Mouse (Mus musculus) heart, embryonic 11.5 days (tissue): ENCODE data around the gene Tex9. TPM values are rescaled to one million over a fixed set of nuclear protein-coding genes. Genes with fewer than 3 reads are reported as not detected.

Source experiments
- ATAC-seq: fragments of 200-750 bp; cut with Nextera tagmentation; replicated peaks from 2 replicates; pipeline ENCODE4 v1.8.0; 2017; ENCODE audit warnings: moderate library complexity; ENCODE audit not compliant: insufficient number of reproducible peaks, low FRiP score, low TSS enrichment
- H3K27ac ChIP-seq: fragments of 300-500 bp; sonication (generic); 2 replicates; pipeline ENCODE4 v1.5.1; 2014; ENCODE audit warnings: mild to moderate bottlenecking, low read depth, low read length
- H3K27me3 ChIP-seq: fragments of 300-500 bp; sonication (generic); 2 replicates; pipeline ENCODE4 v1.6.1; 2014; ENCODE audit warnings: mild to moderate bottlenecking, low read length, mixed read lengths; ENCODE audit not compliant: control insufficient read depth, insufficient read depth
- H3K36me3 ChIP-seq: fragments of 300-500 bp; sonication (generic); 2 replicates; pipeline ENCODE4 v1.6.1; 2014; ENCODE audit warnings: mild to moderate bottlenecking, low read length, moderate library complexity, mixed read lengths; ENCODE audit not compliant: control insufficient read depth, insufficient read depth
- H3K4me1 ChIP-seq: fragments of 300-500 bp; sonication (generic); 2 replicates; pipeline ENCODE4 v1.6.1; 2014; ENCODE audit warnings: low read length; ENCODE audit not compliant: control insufficient read depth, insufficient read depth
- H3K4me2 ChIP-seq: fragments of 300-500 bp; sonication (generic); 2 replicates; pipeline ENCODE4 v1.6.1; 2014; ENCODE audit warnings: mild to moderate bottlenecking, moderate library complexity
- H3K4me3 ChIP-seq: fragments of 300-500 bp; sonication (generic); 2 replicates; pipeline ENCODE4 v1.5.1; 2014; ENCODE audit warnings: low read depth, low read length
- H3K9ac ChIP-seq: fragments of 300-500 bp; sonication (generic); 2 replicates; pipeline ENCODE4 v1.6.1; 2014; ENCODE audit warnings: mild to moderate bottlenecking, low read depth, low read length, moderate library complexity
- H3K9me3 ChIP-seq: fragments of 300-500 bp; sonication (generic); replicated peaks from 2 replicates; pipeline ENCODE4 v1.6.1; 2016; ENCODE audit warnings: low read length; ENCODE audit not compliant: control insufficient read depth
- WGBS: fragments of 180-500 bp; shearing (Covaris S2); extraction: QIAGEN DNeasy Blood & Tissue Kit; methylation state at CpG from one replicate; pipeline ENCODE4 v1.1.7; 2014; ENCODE audit not compliant: insufficient replicate concordance; 5-methylcytosine and 5-hydroxymethylcytosine counted together
- polyA plus RNA-seq: library from polyadenylated mRNA; unstranded; fragments of >200 nt; fragmentation: Nextera tagmentation; extraction: Ambion mirVana; gene quantifications from 2 replicates; pipeline ENCODE4 v1.2.1, GENCODE M21; 2014

Gene Tex9
- polyA plus RNA-seq, 1 experiment from 2014 or later = 19.4 TPM

DNA sequence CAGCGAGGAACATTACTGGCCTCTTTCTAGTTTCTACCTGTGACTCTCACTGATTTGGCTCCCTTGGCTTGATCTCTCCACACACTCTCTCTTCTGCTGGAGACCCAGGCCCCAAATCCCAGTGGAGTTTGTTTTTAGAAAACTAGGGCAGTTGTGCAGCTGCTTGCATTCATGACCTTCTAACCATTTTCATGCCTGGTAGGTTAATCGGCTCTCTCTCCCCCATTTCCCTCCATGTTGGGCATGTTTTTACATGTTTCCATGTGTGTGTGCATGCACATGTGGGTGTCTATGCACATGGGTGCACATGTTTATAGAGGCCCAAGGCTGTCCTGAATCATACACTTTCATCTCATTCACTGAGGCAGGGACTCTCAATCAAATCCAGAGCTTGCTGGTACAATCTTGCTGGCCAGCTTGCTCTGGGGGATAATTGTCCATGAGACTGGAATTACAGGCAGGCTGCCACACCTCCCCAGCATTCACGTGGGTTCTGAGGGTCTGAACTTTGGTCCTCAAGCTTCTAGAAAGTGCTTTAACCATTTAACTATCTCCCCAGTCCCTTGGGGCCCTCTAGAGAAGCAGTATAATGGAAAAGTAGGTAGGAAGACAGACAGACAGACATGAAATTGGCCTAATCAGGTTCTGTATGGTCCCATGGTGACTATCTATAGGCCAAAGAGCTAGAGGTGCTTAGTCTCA lies 2.1 kb upstream of the Tex9 start:
- Histone ChIP-seq H3K9me3 (no peaks in the 10 kb centered on the region), H3K36me3 (no peaks in the 10 kb centered on the region), H3K4me3 (no peak overlapping the region), H3K27ac (no peak overlapping the region), H3K27me3 (no peaks in the 10 kb centered on the region), H3K9ac (no peak overlapping the region), H3K4me2 (no peak overlapping the region), H3K4me1 (peaks cover 7% of the 10 kb centered on the region)
- no peak for ATAC-seq
- 87% methylated on average over 3 of the region's 3 CpGs for WGBS

DNA sequence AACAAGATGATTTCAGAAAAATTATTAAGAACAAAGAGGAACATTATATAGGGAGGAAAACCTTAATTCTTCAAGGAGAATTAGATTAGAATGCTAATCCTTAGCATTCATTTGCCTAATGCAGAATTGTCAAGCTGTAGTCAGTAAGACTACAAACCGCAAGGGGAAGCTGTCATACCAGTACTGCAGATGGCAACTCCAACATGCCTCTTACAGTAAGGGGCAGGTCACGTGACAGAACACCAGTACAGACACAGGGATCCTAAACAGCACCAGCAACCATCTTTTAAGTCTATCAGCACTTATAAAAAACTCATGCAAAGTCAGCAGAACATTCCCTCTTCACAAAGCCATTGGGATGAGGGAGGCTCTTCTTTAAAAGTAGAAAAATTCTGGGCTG lies 1.5 kb upstream of the Tex9 start:
- Histone ChIP-seq H3K9ac (no peak overlapping the region), H3K36me3 (no peaks in the 10 kb centered on the region), H3K27ac (no peak overlapping the region), H3K9me3 (no peaks in the 10 kb centered on the region), H3K4me3 (no peak overlapping the region), H3K4me1 (peaks cover 7% of the 10 kb centered on the region), H3K4me2 (no peak overlapping the region), H3K27me3 (no peaks in the 10 kb centered on the region)
- no peak for ATAC-seq
- 90% methylated on average over 2 of the region's 2 CpGs for WGBS

DNA sequence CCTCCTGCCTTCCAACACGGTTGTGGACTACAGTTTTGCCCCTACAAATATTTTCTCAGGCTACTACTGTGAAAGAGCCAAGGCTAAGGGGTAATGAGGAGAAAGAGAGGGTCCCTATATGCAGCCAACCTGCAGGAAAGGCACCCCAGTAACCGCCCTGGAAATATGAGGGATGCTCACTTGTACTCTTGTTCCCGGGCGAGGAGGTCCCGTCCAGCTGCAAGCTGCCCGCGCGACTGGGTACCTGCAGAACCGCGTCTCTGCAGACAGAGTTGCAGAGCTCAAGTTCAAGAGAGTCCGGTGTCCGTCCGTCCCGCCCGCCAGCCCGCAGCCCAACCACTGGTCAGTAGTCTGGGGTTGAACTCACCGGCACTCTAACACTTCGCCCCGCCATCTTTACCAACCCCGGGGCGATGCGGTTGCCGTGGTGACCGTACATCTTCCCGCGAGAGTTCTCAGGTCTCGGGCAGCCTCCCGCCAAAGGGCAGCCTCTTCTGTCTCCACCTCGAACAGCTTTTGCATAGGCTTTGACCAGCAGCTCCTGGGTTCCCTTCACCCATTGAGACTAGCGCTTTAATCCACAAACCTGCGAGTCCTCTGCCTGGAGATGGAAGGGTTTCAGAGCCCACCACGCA lies 336 bp downstream of the Tex9 start:
- Histone ChIP-seq H3K27ac (peak overlapping the region; percentile 85), H3K27me3 (no peaks in the 10 kb centered on the region), H3K4me3 (peak overlapping the region; percentile 72), H3K4me1 (peaks cover 7% of the 10 kb centered on the region), H3K9me3 (no peaks in the 10 kb centered on the region), H3K4me2 (peak overlapping the region; percentile 82), H3K9ac (peak overlapping the region; percentile 78), H3K36me3 (no peaks in the 10 kb centered on the region)
- under 1% methylated on average over 32 of the region's 32 CpGs for WGBS
- ATAC-seq = peak; percentile 92

DNA sequence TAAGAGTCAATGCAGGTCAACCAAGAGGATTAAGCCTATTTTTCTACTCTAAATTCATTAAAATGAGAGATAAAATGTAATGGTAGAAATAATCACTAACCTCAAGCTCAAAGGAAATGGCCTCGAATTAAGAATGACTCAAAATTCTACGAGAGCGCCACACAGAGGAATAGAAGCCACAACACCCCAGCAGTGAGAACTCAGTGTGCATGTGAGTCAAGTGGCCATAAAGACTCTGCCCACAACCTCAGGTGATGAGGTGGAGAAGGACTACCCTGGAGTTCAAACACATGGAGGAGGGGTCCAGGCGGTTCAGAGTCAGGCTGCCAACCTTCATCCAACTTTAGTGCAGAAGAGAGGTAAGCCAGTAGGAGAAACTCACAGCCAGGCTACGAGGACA lies 2.9 kb downstream of the Tex9 start:
- no peak for ATAC-seq
- Histone ChIP-seq H3K27me3 (no peaks in the 10 kb centered on the region), H3K36me3 (no peaks in the 10 kb centered on the region), H3K4me3 (no peak overlapping the region), H3K4me1 (peaks cover 7% of the 10 kb centered on the region), H3K27ac (no peak overlapping the region), H3K4me2 (no peak overlapping the region), H3K9ac (no peak overlapping the region), H3K9me3 (no peaks in the 10 kb centered on the region)
- 85% methylated on average over 5 of the region's 5 CpGs for WGBS

DNA sequence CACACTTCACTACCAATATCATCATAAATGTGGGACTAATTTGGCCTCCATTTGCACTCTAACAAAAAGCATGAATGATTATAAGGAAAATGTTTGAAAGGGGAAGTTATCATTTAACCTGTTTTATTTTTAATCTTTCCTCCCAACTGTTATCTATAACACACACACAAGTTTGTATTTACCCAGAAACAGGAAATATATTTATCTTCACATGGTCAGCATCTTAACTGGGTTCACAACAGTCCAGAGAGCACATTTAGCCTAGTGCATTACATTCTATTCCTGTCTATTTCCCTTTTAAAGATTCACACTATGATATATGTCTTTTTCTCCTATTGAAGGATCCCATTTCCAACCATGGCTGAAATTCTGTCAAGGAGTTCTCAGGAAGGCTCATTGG lies 3.5 kb downstream of the Tex9 start:
- ATAC-seq = no peak
- H3K36me3 ChIP-seq = no peaks in the 10 kb centered on the region
- no peaks in the 10 kb centered on the region for H3K27me3 ChIP-seq
- no peak overlapping the region for H3K9ac ChIP-seq
- peaks cover 7% of the 10 kb centered on the region for H3K4me1 ChIP-seq
- H3K4me2 ChIP-seq = no peak overlapping the region
- no peak overlapping the region for H3K27ac ChIP-seq
- no peaks in the 10 kb centered on the region for H3K9me3 ChIP-seq
- no peak overlapping the region for H3K4me3 ChIP-seq

DNA sequence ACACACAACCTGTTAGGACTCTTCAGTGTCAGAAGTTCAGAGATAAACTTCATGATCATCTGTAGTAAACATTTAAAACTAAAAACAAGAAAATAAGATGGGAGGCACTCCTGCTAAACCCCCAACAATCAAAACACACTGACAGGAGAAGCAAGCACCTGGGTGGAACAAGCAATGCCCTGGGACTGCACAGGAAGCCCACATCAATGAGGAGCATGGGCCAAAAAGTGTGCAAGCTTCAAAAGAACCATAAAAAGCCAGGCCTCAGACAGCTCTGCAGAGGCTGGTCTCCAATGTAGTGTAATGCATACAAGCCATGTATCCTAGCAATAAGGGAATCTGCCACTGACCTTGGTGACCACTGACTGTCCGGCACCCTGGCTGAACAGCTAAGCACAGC lies 12.7 kb downstream of the Tex9 start:
- WGBS = 81% methylated on average over 1 of the region's 1 CpGs
- Histone ChIP-seq H3K4me2 (no peak overlapping the region), H3K4me3 (no peak overlapping the region), H3K27me3 (no peaks in the 10 kb centered on the region), H3K9me3 (no peaks in the 10 kb centered on the region), H3K9ac (no peak overlapping the region), H3K4me1 (no peaks in the 10 kb centered on the region), H3K27ac (no peak overlapping the region), H3K36me3 (0 out of 2 replicates have a peak, but pooled peaks cover 4% of the 10 kb centered on the region)
- ATAC-seq = no peak

DNA sequence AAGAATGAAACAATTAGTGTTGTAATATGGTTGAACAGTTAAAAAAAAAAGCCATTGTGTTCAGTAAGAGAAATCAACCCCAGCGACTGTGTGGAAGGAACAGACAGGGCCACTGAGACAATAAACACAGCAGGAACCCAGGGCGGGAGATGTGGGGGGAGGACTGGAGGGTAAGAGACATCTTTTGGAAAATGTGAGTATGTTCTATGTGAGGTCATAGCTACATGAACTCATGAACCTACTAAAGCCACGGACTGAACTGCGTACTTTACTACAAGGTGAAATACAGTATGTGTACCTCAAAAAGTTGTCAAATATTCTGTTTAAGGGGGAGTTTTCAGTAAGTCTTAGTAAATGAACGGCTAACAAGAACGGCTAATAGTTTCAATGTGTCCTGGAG lies 14.7 kb downstream of the Tex9 start:
- Histone ChIP-seq H3K36me3 (0 out of 2 replicates have a peak, but pooled peaks cover 7% of the 10 kb centered on the region), H3K4me1 (no peaks in the 10 kb centered on the region), H3K9me3 (no peaks in the 10 kb centered on the region), H3K9ac (no peak overlapping the region), H3K4me2 (no peak overlapping the region), H3K27ac (no peak overlapping the region), H3K4me3 (no peak overlapping the region), H3K27me3 (no peaks in the 10 kb centered on the region)
- WGBS = 76% methylated on average over 6 of the region's 6 CpGs
- no peak for ATAC-seq

DNA sequence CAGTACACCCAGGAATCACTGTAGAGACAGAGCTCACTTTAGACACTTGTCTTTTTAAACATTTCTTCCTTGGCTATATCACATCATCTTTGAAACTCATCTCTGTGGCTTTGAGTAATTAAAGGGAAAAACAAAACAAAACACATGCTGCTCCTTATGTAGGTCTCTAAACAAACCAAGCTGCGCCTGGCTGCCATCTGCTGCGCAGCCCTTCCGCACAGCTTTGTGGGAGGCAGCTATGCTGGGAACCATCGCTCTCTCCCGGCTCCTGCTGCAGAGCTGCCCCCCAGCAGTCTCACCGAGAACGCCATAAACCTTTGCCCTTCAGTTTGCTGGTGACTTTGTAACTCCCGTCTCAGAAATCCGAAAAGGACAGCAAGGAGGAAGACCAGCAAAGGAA lies 16.5 kb downstream of the Tex9 start:
- WGBS = 84% methylated on average over 9 of the region's 9 CpGs
- 0 out of 2 replicates have a peak, but pooled peaks cover 6% of the 10 kb centered on the region for H3K36me3 ChIP-seq

DNA sequence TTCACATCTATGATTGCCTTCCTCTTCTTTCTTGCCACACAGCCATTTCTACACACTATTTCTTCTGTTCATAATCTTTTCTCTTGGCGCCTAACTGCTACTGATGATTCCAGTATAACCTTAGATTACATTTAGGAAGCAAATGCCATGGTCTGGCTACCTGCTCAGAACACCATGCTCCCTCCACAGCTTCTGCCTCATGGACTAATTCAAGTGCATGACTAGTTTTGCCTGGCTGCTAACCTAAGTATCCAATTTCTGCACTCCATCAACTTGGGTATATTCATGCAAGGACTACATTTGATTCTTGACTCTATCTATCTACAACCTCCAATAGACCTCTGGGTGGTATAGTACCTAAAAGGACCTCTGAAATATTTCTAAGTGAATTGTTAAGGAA lies 22.2 kb downstream of the Tex9 start:
- H3K4me3 ChIP-seq = no peak overlapping the region
- H3K27me3 ChIP-seq = no peaks in the 10 kb centered on the region
- 88% methylated on average over 1 of the region's 1 CpGs for WGBS
- no peak overlapping the region for H3K9ac ChIP-seq
- H3K4me1 ChIP-seq = no peaks in the 10 kb centered on the region
- H3K9me3 ChIP-seq = no peaks in the 10 kb centered on the region
- H3K4me2 ChIP-seq = no peak overlapping the region
- no peak for ATAC-seq
- 0 out of 2 replicates have a peak, but pooled peaks cover 3% of the 10 kb centered on the region for H3K36me3 ChIP-seq
- H3K27ac ChIP-seq = no peak overlapping the region

More for the DNA sequence above, 16.5 kb downstream of the Tex9 start:
- Histone ChIP-seq H3K9me3 (no peaks in the 10 kb centered on the region), H3K27ac (no peak overlapping the region), H3K27me3 (no peaks in the 10 kb centered on the region), H3K4me1 (no peaks in the 10 kb centered on the region), H3K4me3 (no peak overlapping the region), H3K4me2 (no peak overlapping the region), H3K9ac (no peak overlapping the region)
- ATAC-seq = no peak
